Mouse (Mus musculus) limb, embryonic 12.5 days (tissue): ENCODE results near the gene Cela3a. TPM values are rescaled to one million over a fixed set of nuclear protein-coding genes. Genes with fewer than 3 reads are reported as not detected.

Source experiments
- ATAC-seq: fragments of 200-750 bp; cut with Nextera tagmentation; 2 replicates; pipeline ENCODE4 v1.8.0; 2017; ENCODE audit warnings: low read depth, moderate TSS enrichment; ENCODE audit not compliant: insufficient number of reproducible peaks, insufficient read depth, low FRiP score, low TSS enrichment
- H3K27ac ChIP-seq: fragments of 300-500 bp; sonication (generic); 2 replicates; pipeline ENCODE4 v1.5.1; 2016; ENCODE audit warnings: mild to moderate bottlenecking, moderate library complexity
- H3K27me3 ChIP-seq: fragments of 300-500 bp; sonication (generic); 2 replicates; pipeline ENCODE4 v1.6.1; 2016; ENCODE audit warnings: mild to moderate bottlenecking, moderate library complexity
- H3K36me3 ChIP-seq: fragments of 300-500 bp; sonication (generic); 2 replicates; pipeline ENCODE4 v1.6.1; 2016; ENCODE audit warnings: mild to moderate bottlenecking, moderate library complexity
- H3K4me1 ChIP-seq: fragments of 300-500 bp; sonication (generic); replicated peaks from 2 replicates; pipeline ENCODE4 v1.6.1; 2016
- H3K4me2 ChIP-seq: fragments of 300-500 bp; sonication (generic); 2 replicates; pipeline ENCODE4 v1.6.1; 2016; ENCODE audit warnings: mild to moderate bottlenecking, moderate library complexity
- H3K4me3 ChIP-seq: fragments of 300-500 bp; sonication (generic); replicated peaks from 2 replicates; pipeline ENCODE4 v1.5.1; 2016; ENCODE audit warnings: mild to moderate bottlenecking
- H3K9ac ChIP-seq: fragments of 300-500 bp; sonication (generic); replicated peaks from 2 replicates; pipeline ENCODE4 v1.6.1; 2016; ENCODE audit warnings: mild to moderate bottlenecking, moderate library complexity
- H3K9me3 ChIP-seq: fragments of 300-500 bp; sonication (generic); 2 replicates; pipeline ENCODE4 v1.6.1; 2016; ENCODE audit warnings: mild to moderate bottlenecking, moderate library complexity
- WGBS: fragments of 180-500 bp; shearing (Covaris S2); methylation state at CpG from one replicate; pipeline ENCODE4 v1.1.7; 2016; 5-methylcytosine and 5-hydroxymethylcytosine counted together
- polyA plus RNA-seq: library from polyadenylated mRNA; unstranded; fragments of >200 nt; fragmentation: Nextera tagmentation; extraction: Ambion mirVana; gene quantifications from 2 replicates; pipeline ENCODE4 v1.2.1, GENCODE M21; 2016

The Cela3a gene
- polyA plus RNA-seq, 1 experiment from 2014 or later = not detected

- H3K27me3 ChIP-seq = no peaks in the 10 kb centered on the region
- no peaks in the 10 kb centered on the region for H3K9me3 ChIP-seq
- H3K4me3 ChIP-seq = no peak overlapping the region
- 29% methylated on average over 15 of the region's 16 CpGs for WGBS
- no peak overlapping the region for H3K9ac ChIP-seq
- H3K4me1 ChIP-seq = peaks cover 12% of the 10 kb centered on the region
- H3K36me3 ChIP-seq = no peaks in the 10 kb centered on the region
- 0 out of 2 replicates have a peak overlapping the region, but pooled peaks have one; percentile 35 for H3K27ac ChIP-seq
- peak overlapping the region; percentile 13 for H3K4me2 ChIP-seq
- ATAC-seq = no peak
These were observed 28.6 kb downstream of the Cela3a start for GRCm38 (mm10) chr4:137380702-137381605.

GRCm38 (mm10) chr4:137379713-137380255, 29.8 kb downstream of the Cela3a start:
- Histone ChIP-seq H3K9me3 (no peaks in the 10 kb centered on the region), H3K27ac (no peak overlapping the region), H3K27me3 (no peaks in the 10 kb centered on the region), H3K36me3 (no peaks in the 10 kb centered on the region), H3K4me1 (peaks cover 20% of the 10 kb centered on the region), H3K4me2 (no peak overlapping the region), H3K4me3 (no peak overlapping the region), H3K9ac (no peak overlapping the region)
- ATAC-seq = no peak
- WGBS = 92% methylated on average over 10 of the region's 10 CpGs

- H3K4me1 ChIP-seq = peaks cover 20% of the 10 kb centered on the region
- no peak overlapping the region for H3K4me2 ChIP-seq
- whole genome bisulfite sequencing = 80% methylated on average over 3 of the region's 3 CpGs
- no peak for ATAC-seq
- no peaks in the 10 kb centered on the region for H3K27me3 ChIP-seq
- H3K36me3 ChIP-seq = no peaks in the 10 kb centered on the region
- H3K9me3 ChIP-seq = no peaks in the 10 kb centered on the region
- no peak overlapping the region for H3K27ac ChIP-seq
- H3K4me3 ChIP-seq = no peak overlapping the region
- H3K9ac ChIP-seq = no peak overlapping the region
These were observed 30.5 kb downstream of the Cela3a start for GRCm38 (mm10) chr4:137379085-137379484.

- no peaks in the 10 kb centered on the region for H3K9me3 ChIP-seq
- H3K36me3 ChIP-seq = no peaks in the 10 kb centered on the region
- no peak overlapping the region for H3K4me2 ChIP-seq
- H3K4me3 ChIP-seq = no peak overlapping the region
- no peak for ATAC-seq
- no peak overlapping the region for H3K9ac ChIP-seq
- no peaks in the 10 kb centered on the region for H3K27me3 ChIP-seq
- WGBS = 78% methylated on average over 4 of the region's 4 CpGs
- no peak overlapping the region for H3K27ac ChIP-seq
- peaks cover 20% of the 10 kb centered on the region for H3K4me1 ChIP-seq
These were observed 31.9 kb downstream of the Cela3a start for GRCm38 (mm10) chr4:137377526-137378304.

- no peak overlapping the region for H3K27ac ChIP-seq
- no peak overlapping the region for H3K9ac ChIP-seq
- no peak for ATAC-seq
- H3K4me1 ChIP-seq = peaks cover 20% of the 10 kb centered on the region
- no peak overlapping the region for H3K4me2 ChIP-seq
- no peaks in the 10 kb centered on the region for H3K27me3 ChIP-seq
- H3K36me3 ChIP-seq = no peaks in the 10 kb centered on the region
- no peaks in the 10 kb centered on the region for H3K9me3 ChIP-seq
- H3K4me3 ChIP-seq = no peak overlapping the region
- 60% methylated on average over 2 of the region's 2 CpGs for WGBS
These were observed 32.8 kb downstream of the Cela3a start for GRCm38 (mm10) chr4:137376778-137377177.

- H3K4me3 ChIP-seq = no peak overlapping the region
These were observed 34.0 kb downstream of the Cela3a start for GRCm38 (mm10) chr4:137375314-137376278.

GRCm38 (mm10) chr4:137373711-137374110, 35.9 kb downstream of the Cela3a start:
- Histone ChIP-seq H3K9me3 (no peaks in the 10 kb centered on the region), H3K4me3 (no peak overlapping the region), H3K9ac (no peak overlapping the region), H3K27ac (0 out of 2 replicates have a peak overlapping the region, but pooled peaks have one; percentile 29), H3K4me1 (peaks cover 21% of the 10 kb centered on the region), H3K27me3 (no peaks in the 10 kb centered on the region), H3K36me3 (no peaks in the 10 kb centered on the region), H3K4me2 (no peak overlapping the region)
- ATAC-seq = no peak
- 61% methylated on average over 6 of the region's 6 CpGs for WGBS

More at GRCm38 (mm10) chr4:137375314-137376278, 34.0 kb downstream of the Cela3a start:
- Histone ChIP-seq H3K36me3 (no peaks in the 10 kb centered on the region), H3K9ac (no peak overlapping the region; the same call in 1 of the 2 replicates), H3K27ac (peak overlapping the region; percentile 62), H3K4me1 (peaks cover 15% of the 10 kb centered on the region), H3K4me2 (peak overlapping the region; percentile 17; the same call in 1 of the 2 replicates), H3K27me3 (no peaks in the 10 kb centered on the region), H3K9me3 (no peaks in the 10 kb centered on the region)
- 31% methylated on average over 19 of the region's 19 CpGs for WGBS
- ATAC-seq = peak; percentile 44; the same call in 1 of the 2 replicates

- Histone ChIP-seq H3K4me3 (no peak overlapping the region), H3K36me3 (no peaks in the 10 kb centered on the region), H3K27me3 (no peaks in the 10 kb centered on the region), H3K4me1 (peaks cover 30% of the 10 kb centered on the region), H3K9me3 (no peaks in the 10 kb centered on the region), H3K4me2 (no peak overlapping the region), H3K9ac (no peak overlapping the region), H3K27ac (no peak overlapping the region)
- 82% methylated on average over 16 of the region's 16 CpGs for WGBS
- no peak for ATAC-seq
These were observed 37.7 kb downstream of the Cela3a start for GRCm38 (mm10) chr4:137371596-137372523.

GRCm38 (mm10) chr4:137369954-137370750, 39.4 kb downstream of the Cela3a start:
- Histone ChIP-seq H3K36me3 (no peaks in the 10 kb centered on the region), H3K4me2 (peak overlapping the region; percentile 67), H3K4me3 (peak overlapping the region; percentile 36), H3K4me1 (peaks cover 21% of the 10 kb centered on the region), H3K27ac (no peak overlapping the region), H3K9ac (peak overlapping the region; percentile 57), H3K9me3 (no peaks in the 10 kb centered on the region), H3K27me3 (no peaks in the 10 kb centered on the region)
- 21% methylated on average over 26 of the region's 29 CpGs for WGBS
- ATAC-seq = peak; percentile 21; the same call in 1 of the 2 replicates
